Mouse (Mus musculus): Measurements from ENCODE around the gene Ggt6.

Gene Ggt6

DNA sequence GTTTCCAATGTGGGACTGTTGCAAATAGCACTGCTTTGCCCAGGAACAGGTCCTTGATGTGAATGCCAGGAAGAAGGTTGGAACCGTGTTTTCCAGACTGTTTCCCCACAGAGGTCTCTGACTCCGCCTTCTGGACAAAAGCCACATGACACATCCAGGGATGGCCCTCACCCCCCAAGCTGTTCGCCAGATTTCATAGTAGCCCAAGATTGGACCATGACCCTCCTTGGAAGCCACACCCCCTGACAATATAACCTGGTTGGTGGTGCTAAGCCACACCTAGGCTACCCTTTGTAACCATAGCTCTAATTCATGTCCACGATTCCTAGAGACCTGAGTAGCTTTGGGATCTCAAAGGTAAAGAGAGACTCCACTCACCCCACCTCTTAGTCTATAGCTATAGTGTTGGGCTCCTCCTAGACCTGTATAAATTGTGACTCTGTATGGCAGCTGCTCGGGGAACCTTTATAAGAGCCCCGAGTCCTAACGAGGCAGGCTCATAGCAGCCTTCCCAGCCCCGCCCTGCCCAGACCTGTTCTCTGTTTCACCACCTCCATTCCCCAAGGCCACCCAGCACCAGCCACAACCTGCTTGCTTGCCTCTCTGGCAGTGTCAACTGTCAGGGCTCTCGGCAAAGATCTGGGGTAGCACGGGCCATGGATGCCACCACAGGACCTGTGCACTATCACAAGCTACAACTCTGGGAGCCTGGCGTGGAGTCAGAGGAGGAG, at the start of gene Ggt6:
TSS of gene Ggt6 (plus strand) at position 564 of the 731 bp plus-strand sequence.
- no peak for ATAC-seq (ENCODE audit: low TSS enrichment)

DNA sequence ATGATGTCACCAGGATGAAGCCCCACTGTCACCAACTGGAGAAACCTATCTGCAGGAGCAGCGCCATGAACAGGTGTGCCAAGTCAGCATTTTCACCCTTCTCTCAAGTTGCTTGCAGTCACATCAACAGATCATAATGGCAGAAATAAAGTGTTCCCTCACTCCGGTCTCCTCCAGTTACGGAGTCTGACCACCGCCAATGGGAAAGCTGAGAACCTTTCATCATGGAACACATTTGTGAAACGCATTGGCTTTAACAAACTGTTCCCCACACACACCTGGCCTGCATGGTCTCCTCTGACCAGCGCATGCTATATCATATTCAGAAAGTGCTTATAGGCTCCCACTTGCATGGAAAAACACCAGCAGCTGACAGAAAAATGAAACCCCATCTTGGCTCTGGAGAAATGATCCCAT, 47.2 kb upstream of the Ggt6 start:
- ATAC-seq (ENCODE audit: low TSS enrichment) = no peak

DNA sequence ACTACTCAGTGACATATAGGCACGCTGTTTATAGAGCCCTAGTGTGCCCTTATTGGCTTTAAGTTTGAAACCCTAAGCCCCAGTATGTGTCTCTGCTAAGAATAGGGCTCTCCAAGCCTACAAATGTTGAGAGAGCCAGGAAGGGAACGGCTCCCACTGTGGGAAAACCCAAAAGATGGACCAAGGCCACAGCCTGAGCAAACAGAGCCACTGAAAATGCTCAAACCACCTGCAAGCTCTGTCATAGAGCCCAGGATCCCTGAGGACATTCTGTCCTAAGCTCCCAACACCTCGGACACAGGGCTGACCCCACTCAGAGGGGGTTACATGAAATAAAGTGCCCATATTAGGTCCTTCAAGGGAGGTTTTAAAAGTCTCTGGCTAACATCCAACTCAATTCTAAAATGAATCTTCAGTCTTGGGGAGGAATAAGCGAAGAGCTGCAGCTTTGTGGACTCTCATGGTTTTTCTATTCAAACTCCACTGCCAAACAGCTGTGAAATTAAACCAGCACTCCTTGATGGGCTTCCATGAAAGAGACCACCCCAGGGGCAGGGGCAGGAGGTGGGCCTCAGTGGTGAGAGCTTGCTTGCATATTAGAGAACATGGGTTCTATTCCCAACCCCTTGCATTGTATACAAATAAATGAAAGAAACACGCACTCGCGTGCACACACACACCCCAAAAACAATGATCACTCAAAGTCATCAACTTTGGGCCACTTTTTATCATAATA, 45.8 kb upstream of the Ggt6 start:
- ATAC-seq (ENCODE audit: low TSS enrichment) = no peak

DNA sequence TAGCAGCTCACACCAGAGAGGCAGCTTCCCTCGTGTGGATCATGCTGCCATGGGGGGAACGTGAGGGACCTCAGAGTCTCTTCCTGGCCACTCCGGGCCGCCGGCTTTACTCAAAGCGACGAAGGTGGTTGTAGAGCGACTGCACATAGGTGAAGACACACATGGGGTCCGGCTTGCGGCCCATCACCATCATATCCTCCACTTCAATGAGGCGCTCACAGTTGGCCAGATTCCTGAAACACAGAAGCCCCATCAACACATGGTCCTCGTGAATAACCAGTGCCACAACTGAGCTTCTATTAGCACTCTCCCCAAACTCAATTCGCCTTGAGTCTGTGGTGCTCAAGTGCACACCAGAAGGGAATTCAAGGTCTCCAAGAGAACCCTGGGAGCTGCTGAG, 44.1 kb upstream of the Ggt6 start:
- no peak for ATAC-seq (ENCODE audit: low TSS enrichment)

DNA sequence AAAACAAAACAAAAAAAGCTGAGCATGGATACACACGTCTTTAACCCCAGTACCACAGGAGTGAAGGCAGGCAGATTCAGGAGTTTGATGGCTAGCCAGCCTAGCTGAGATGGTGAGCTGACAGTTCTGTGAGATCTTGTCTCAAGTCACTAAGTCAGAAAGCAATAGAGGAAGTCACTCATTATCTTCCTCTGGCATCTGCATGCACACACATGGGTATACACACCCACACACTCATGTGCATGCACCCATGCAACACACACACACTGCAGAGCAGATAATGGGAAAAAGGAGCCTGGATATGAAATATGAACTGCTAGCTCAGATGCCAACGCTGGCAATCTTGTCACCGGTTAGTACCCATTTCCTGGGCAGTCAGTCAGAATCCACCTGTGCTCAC, 42.1 kb upstream of the Ggt6 start:
- ATAC-seq (ENCODE audit: low TSS enrichment) = no peak

DNA sequence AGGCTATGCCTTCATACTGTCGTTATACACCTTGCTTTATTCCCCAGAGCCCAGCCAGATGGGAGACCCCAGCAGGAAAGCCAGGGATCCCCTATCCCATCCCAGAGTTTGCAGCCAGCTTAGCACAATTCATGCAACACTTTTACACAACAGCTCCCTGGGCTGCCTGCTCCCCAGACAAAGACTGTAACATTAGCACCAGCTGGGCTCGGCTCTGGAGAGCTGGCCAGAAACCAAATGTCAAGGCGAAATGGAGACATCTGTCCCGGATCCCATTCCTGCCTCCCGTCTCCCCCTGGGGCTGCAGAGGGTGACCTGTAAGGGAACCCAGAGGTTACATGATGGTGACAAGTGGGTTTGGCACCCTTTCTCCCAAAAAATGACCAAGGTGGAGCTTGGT, 41.7 kb upstream of the Ggt6 start:
- no peak for ATAC-seq (ENCODE audit: low TSS enrichment)

DNA sequence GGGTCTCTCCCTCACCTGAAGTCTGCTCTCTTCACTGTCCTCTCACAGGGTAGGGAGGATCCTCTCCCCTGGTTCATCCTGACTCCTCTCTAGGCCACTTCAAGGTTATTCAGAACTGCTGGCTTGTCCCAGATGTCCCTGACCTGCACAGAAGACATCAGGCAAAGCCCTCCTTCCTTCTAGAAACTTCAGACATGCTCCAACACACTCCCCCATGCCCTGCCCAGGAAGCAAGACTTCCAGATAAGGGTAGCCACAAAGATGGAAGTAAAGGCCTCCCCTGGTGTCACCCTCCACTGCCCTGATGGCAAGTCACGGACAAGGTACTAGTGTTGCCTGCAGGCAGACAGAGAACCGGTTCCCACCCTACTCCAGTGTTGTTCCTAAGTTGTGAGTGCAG, 40.6 kb upstream of the Ggt6 start:
- no peak for ATAC-seq (ENCODE audit: low TSS enrichment)

DNA sequence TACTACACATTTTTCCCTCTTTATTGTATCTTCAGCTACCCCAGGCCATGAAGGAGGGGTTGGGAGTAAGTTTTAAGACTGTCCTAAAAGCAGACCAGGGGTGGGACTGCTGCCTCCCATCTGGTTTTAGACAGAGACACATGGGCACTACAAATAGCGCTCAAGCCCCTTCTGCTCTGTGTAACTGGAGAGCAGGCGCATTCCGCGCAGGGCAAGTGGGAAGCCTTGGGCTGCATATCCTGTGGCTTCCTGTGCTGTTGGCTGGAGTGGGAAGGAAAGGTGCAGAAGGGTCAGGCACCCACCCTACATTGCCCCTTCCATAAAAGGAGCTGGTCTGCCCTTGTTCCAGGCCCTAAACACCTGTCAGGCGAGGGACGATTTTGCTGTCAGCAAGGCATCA, 39.7 kb upstream of the Ggt6 start:
- no peak for ATAC-seq (ENCODE audit: low TSS enrichment)

DNA sequence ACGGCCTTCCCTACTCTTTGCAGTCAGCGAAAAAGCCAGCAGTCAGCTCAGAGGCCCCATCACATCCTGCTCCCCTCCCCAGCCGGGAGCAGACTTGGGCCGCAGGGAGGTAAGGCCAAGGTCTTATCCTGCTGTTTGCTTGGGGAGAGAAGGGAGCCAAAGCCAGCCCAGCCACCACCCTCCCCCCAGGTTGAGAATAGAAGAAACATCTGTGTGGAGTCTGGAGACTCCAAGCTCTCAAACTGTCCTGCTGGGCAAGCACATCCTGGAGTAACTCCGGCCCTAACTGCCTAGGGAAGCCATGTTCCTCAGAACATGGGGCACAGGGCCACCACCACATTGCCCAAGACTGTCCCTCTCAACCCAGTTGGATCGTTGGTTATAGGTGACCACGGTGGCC, 38.7 kb upstream of the Ggt6 start:
- ATAC-seq (ENCODE audit: low TSS enrichment) = no peak

DNA sequence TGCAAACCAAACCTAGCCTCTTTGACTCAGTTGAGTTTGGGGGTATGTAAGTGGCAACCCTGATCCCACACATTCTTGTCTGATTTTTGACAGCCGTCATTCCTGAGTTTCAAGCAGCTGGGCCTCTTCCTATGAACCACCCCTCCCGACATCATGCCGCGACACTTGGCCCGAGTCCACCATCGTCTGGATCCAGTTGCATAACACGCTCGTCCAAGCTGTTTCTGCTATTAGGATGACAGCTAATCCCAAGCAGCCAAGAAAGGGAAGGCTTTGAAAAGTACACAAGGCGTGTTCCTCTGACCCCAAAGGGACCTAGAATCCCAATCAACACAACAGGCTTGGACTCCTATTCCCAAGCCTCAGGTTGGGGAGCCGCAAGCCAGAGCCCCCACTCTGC, 38.3 kb upstream of the Ggt6 start:
- ATAC-seq (ENCODE audit: low TSS enrichment) = no peak

DNA sequence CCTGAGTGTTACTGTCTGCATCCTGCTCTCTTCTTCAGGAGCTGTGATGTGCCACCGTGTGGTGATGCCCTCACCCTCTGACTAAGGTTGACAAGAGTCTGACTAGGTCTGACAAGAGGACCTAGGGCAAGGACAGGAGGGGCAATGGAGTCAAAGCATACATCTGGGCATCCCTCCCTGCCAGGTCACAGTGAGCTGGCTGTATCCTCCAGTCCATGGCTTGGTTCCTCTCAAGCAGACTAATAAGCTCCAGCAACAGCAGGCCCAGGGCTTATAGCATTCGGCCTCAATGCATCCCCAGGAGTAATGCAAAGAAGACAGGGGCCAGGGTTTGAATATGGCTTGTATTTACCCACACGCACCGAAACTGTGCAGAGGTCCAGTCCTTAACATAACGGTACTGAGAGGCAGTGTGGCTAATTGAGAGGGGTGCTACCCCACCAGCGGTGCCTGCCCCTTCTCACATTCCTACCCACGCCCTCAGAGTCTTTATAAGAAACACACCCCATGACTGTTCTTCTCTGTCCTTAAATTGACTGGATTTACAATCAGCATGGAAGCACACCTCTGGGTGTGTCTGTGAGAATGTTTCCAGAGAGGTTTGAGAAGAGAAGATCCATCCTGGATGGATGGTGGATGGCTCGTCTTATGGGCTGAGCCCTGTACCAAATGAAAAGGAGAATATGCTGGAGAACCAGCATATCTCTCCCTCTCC, 37.4 kb upstream of the Ggt6 start:
- no peak for ATAC-seq (ENCODE audit: low TSS enrichment)

DNA sequence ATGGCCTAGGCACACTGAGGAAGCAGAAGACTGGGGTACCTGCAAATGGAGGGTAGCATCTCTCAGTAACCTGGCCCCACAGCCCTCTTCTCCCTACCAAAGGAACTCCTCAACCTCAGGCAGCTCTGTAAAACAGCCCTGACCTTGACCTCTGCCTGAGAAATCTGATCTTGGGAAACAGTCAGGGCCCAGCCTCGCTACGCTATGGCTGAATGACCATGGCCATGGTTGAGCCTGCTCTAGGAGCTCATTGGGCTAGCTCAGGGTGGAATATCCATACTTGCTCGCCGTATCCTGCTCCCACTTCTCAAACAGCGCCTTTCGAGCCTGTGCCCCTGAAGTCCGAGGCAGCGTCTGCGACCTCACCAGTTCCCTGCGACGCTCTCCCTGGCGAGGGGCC, 34.3 kb upstream of the Ggt6 start:
- ATAC-seq (ENCODE audit: low TSS enrichment) = no peak

DNA sequence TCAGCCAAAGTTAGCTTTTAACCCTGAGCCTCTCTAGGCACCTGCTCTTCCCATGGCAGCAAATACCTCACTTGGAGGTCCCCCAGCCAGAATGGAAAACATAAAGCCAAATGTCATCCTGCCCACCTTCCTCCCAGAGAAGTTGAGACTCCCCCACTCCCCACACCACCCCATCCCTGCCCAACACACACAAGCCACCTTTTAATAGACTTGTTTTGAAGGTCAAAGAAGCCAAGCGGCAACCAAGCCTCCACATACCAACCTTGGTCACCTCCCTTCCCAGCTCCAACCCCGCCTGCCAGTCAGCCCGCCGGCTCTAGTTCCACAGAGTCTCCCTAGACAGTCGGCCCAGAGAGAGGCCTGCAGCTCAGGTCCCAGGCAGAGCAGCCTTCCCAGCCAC, 33.3 kb upstream of the Ggt6 start:
- ATAC-seq (ENCODE audit: low TSS enrichment) = no peak

DNA sequence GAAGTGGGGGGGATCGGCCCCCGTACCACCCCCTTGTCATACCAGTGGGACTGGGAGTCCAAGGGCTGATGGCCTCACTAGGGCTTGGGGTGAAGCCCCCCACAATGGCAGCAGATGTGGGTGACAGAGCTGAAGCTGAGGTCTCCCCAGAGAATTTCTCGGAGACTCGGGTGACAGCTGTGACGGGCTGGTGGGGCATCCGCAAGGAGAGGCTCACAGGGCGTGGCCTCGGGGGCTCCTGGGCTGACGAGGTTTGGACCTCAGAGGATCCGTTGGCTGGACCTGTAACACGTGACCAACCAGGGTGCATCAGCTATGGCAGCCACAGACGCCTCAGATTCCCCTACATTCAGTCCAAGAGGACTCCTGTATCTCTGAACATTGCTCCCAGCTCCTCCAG, 32.4 kb upstream of the Ggt6 start:
- ATAC-seq (ENCODE audit: low TSS enrichment) = no peak

DNA sequence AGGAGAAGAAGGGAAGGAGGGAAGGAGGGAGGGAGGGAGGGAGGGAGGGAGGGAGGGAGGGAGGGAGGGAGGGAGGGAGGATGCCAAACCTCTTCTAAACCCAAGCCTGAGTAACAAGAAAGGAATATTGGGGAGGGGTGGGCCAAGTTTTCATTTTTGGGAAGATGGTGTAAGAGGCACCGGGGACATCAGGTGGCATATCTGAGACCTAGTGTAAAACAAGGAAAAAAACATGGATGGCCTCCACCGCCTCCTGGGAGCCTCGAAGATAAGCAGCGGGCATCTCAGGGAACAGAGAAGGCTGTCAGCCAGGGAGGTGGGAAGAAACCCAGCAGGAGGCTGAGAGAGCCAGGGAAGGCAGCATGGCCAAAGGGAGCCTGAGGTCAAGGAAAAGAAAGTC, 29.8 kb upstream of the Ggt6 start:
- ATAC-seq (ENCODE audit: low TSS enrichment) = no peak

DNA sequence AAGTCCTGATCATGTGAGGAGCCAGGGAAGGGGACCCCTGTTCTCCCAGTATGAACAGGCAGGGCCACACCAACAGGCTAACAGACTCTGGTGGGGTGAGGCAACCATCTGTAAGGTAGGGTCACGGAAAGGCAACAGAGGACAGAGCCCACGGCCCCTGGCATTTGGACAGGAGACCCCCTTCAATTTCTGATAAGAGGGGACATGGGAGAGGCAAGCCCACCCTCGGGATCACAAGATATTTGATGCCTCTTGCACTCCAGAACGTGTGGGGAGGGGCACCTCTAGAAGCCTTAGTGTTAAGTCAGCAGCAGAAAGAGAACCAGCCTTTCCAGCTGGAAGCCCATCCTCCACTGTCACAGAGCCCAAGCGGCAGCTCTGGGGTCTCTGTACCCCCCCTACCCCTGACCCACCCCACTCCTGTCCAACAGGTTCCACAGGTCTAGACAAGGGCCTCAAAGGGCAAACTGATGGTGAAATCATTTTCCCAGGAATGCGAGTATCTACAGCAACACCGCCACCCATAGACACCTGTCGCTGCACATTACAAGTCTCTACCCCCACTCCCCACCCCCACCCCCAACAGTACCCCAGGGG, 29.1 kb upstream of the Ggt6 start:
- ATAC-seq (ENCODE audit: low TSS enrichment) = no peak

DNA sequence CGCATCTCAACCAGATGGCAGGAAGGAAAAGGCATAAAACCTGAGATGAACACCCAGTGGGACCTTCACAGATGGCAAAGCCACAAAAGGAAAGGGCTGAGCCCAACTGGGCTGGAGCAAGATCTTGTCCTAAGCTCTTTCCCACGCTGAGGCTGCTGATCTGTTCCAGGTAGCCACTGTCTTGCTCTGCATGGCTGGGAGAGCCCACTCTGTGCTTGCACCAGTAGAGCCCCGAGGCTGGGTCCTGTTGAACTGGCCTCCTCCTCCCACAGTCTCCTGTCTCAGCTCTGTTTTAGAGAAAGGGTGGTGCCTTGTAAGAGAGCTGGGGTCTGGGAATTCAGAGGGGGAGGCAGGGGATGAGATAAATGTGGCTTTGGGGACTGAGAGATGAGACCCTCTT, 28.2 kb upstream of the Ggt6 start:
- no peak for ATAC-seq (ENCODE audit: low TSS enrichment)

DNA sequence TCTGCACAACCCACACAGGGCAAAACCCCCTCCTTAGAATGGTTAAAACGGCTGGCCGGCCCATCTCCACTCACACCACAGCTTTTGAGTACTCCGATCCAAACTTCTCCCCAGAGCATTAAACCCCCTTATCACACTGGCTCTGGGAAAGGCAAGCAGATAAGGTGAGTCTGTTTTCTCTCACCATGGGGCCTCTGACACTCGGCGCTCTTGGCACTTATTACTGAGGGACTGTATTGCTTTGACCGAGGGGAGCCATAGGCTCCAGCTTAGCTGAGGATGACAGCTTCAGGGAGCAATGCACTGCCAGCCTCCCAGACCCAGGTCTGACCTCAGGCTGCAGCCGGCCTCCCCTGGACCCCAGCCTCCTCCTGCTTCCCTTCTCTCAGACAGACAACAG, 27.8 kb upstream of the Ggt6 start:
- ATAC-seq (ENCODE audit: low TSS enrichment) = no peak

DNA sequence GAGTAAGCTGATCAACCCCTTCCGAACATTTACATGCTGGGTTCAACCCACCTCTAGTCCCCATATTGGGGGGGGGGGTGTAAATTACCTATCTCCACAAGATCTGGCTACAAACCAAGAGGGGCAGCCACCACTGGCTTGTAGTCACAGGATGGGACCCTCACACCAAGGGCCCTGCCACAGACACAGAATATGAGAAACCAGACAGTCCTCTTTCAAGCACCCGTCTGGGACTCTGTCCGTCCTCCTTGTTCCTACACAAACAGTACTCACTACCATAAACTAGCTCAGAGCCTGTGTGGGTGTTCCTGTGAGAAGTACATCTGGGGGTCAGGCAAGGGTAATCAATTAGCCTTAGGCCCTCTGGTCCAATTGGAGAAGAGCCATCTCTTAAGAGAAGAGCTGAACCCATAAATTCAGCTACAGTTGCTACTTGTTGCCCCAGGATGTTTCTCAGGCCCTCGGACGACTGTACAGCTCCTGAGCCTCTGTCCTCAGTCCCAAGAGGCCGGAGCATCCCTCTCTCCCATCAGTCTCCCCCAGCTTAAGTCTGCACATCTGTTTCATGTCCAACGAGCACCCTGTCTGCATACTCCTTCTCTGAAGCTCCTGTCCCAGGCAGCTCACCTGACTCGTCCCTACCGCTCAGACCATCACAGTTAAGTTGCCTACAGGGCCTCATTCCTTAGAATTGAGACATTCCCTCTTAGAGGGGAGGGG, 26.7 kb upstream of the Ggt6 start:
- no peak for ATAC-seq (ENCODE audit: low TSS enrichment)

DNA sequence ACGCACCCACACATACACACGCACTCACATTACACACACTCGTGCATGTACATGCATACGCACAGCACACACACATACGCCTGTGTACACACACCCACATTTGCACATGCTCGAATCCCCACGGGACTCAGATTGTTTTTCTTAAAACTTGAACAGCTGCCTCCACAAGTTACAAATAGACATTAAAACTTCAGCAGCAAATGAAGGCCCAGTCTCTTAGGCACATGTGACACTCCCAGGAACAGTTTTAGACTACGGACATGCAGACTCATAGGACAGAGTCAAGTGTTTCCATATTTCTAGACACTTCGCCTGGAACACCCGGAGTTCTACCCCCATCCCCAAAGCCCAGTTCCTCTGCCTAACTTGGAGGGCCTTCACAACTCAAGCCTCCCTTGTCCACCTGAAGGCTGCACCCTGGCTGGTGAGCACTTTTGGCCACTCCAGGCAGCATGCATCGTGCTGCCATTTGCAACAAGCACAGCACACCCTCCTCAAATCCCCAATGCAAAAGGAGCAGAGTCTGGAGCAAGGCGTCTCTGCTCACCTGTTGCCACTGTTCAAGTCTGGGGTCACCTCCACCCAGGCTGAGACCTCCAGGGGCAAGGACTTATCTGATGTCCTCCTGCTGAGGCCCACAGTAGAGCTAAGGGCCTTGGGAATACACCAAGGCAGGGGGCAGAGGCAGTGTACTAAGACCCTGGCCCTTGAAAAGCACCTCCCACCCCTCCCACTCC, 25.5 kb upstream of the Ggt6 start:
- ATAC-seq (ENCODE audit: low TSS enrichment) = no peak

DNA sequence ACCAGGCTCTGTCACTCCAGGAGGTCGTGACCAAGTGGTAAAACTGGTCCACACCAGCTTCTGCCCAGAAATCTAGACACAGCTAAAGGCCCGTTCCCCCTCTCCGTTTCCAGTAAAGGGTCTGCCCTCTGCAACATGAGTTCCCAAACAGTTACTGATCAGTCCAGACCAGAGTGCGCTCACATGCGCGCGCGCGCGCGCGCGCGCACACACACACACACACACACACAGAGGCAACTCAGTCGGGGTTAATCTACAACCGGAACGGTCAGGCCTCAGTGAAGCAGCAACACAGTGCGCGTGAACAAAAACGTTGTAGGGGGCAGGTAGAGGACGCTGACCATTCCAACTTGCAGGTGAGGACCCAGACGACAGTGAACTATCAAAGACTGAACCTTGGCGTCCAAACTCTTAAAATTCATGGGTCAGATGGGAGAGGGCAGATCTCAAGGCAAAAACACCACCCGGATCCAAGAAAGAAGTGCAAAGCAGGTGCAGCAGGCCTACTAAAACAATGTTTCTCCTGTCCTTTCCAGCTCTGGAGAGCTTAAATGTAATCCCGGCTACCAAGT, 24.7 kb upstream of the Ggt6 start:
- no peak for ATAC-seq (ENCODE audit: low TSS enrichment)
